ENCODE assay signal across 8 mouse cellular contexts in the genomic region with DNA sequence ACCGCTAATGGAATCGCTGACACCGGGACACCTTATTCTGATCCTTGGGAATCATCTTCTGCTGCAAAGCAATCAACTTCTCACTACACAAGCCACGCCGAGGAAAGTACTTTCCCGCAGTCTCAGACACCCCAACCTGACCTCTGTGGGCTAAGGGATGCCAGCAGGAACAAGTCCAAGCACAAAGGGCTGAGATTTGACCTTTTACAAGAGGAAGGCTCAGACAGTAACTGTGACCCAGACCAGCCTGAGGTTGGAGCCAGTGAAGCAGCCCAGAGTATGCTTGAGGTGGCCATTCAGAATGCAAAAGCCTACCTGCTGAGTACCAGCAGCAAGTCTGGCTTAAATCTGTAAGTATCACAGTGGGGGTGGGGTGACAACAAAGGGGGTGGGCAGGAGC. TPM values are rescaled to one million over a fixed set of nuclear protein-coding genes. Genes with fewer than 3 reads are reported as not detected.
A peak's percentile ranks its signal among the peaks of the same experiment; 100 is the strongest.
DNase-seq lines count a peak whose midpoint lies in the region; ATAC-seq and TF ChIP-seq lines count a peak whose summit lies in the region.

No protein-coding gene starts in this region.

- no peak for TF ChIP-seq EP300 in CH12.LX (IDR thresholded peaks at IDR 0.05; ENCODE audit: low read length)

- H3K4me2 ChIP-seq in CH12.LX (ENCODE audit: insufficient read depth, low read depth, poor library complexity, severe bottlenecking) = peak overlapping the region; percentile 87
- peak overlapping the region; percentile 57 for H3K4me2 ChIP-seq in liver, embryonic 12.5 days

- TF ChIP-seq RAD21 in CH12.LX (IDR thresholded peaks at IDR 0.05; ENCODE audit: low read depth, low read length) = no peak

- in situ Hi-C loops in CH12.LX (cut with MboI; ENCODE audit: low pct_ligation_motif_present, low pct_unique_long_range_greater_than_20kb, low sequenced_read_pairs) = no loop called here

- no peaks in the 10 kb centered on the region for H3K27me3 ChIP-seq in CH12.LX (replicated peaks)
- H3K27me3 ChIP-seq in hindbrain, embryonic 10.5 days (ENCODE audit: insufficient read depth, poor library complexity, severe bottlenecking) = no peaks in the 10 kb centered on the region
- no peaks in the 10 kb centered on the region for H3K27me3 ChIP-seq in liver, embryonic 12.5 days (replicated peaks)

- TF ChIP-seq POLR2A in CH12.LX (IDR thresholded peaks at IDR 0.05; ENCODE audit: low read depth, low read length) = no peak

- H3K4me1 ChIP-seq in CH12.LX (ENCODE audit: control insufficient read depth in 1 of 2, insufficient read depth in 2 of 2) = no peaks in the 10 kb centered on the region
- peaks cover 9% of the 10 kb centered on the region; the same call in 1 of the 2 replicates for H3K4me1 ChIP-seq in hindbrain, embryonic 10.5 days (replicated peaks)
- H3K4me1 ChIP-seq in liver, embryonic 12.5 days = peaks cover 6% of the 10 kb centered on the region; the same call in 1 of the 2 replicates

- 4% methylated on average over 6 of the region's 6 CpGs for WGBS in hindbrain, embryonic 10.5 days
- WGBS in liver, embryonic 12.5 days (ENCODE audit: insufficient replicate concordance) = 7% methylated on average over 6 of the region's 6 CpGs

- no peak overlapping the region for H3K27ac ChIP-seq in CH12.LX (ENCODE audit: insufficient read depth, low read depth)
- no peak overlapping the region for H3K27ac ChIP-seq in hindbrain, embryonic 10.5 days
- H3K27ac ChIP-seq in liver, embryonic 12.5 days = no peak overlapping the region

- no peak overlapping the region for H3K9ac ChIP-seq in CH12.LX (ENCODE audit: insufficient read depth, low read depth)
- no peak overlapping the region for H3K9ac ChIP-seq in liver, embryonic 12.5 days

- TF ChIP-seq CTCF in CH12.LX (conservative IDR thresholded peaks at IDR 0.05 in 1 of 2, IDR thresholded peaks at IDR 0.05 in 1 of 2; ENCODE audit: low read depth in 2 of 2, low read length in 2 of 2) = no peak

- dilution Hi-C loops in CH12.LX (cut with MboI; ENCODE audit: extremely low pct_ligation_motif_present, extremely low pct_unique_long_range_greater_than_20kb, low sequenced_read_pairs) = no loop called here

- no peak for ATAC-seq in liver, embryonic 12.5 days
- ATAC-seq in megakaryocyte-erythroid progenitor cell, adult 5-6 weeks (replicated peaks; ENCODE audit: low FRiP score, low TSS enrichment, poor library complexity, severe bottlenecking) = no peak

- H3K36me3 ChIP-seq in CH12.LX (replicated peaks in 1 of 2; ENCODE audit: control insufficient read depth in 1 of 2, insufficient read depth in 1 of 2, low read length in 1 of 2) = no peaks in the 10 kb centered on the region
- no peaks in the 10 kb centered on the region for H3K36me3 ChIP-seq in hindbrain, embryonic 10.5 days
- no peaks in the 10 kb centered on the region for H3K36me3 ChIP-seq in liver, embryonic 12.5 days

- no peaks in the 10 kb centered on the region for H3K79me2 ChIP-seq in CH12.LX (replicated peaks; ENCODE audit: control insufficient read depth, extremely low read depth, insufficient read depth, poor library complexity, severe bottlenecking)

- DNase-seq in adrenal gland, postnatal 36 days = peak; percentile 7 to 17
- DNase-seq in adrenal gland, adult 18-20 months (ENCODE audit: low spot score in 2 of 2) = no peak
- no peak for DNase-seq in CH12.LX (ENCODE audit: extremely low read depth)
- peak; percentile 3 for DNase-seq in hindbrain, embryonic 10.5 days (ENCODE audit: low spot score)
- no peak for DNase-seq in T-cell, adult 2 months (ENCODE audit: low spot score)
- no peak for DNase-seq in gastrocnemius, adult 8-10 months (ENCODE audit: low spot score in 2 of 2)

- no peak overlapping the region for H3K4me3 ChIP-seq in CH12.LX (replicated peaks in 1 of 3; ENCODE audit: low read depth in 2 of 3, low read length in 2 of 3, poor library complexity in 1 of 3)
- peak overlapping the region; percentile 54 for H3K4me3 ChIP-seq in hindbrain, embryonic 10.5 days
- no peak overlapping the region; the same call in 1 of the 2 replicates for H3K4me3 ChIP-seq in liver, embryonic 12.5 days

- H3K9me3 ChIP-seq in CH12.LX (replicated peaks; ENCODE audit: low read length) = no peaks in the 10 kb centered on the region
- no peaks in the 10 kb centered on the region for H3K9me3 ChIP-seq in hindbrain, embryonic 10.5 days
- no peaks in the 10 kb centered on the region for H3K9me3 ChIP-seq in liver, embryonic 12.5 days (replicated peaks)

TF ChIP-seq in CH12.LX, 34 proteins besides CTCF, POLR2A, EP300 and RAD21:
- TF ChIP-seq CHD1 (IDR thresholded peaks at IDR 0.05; ENCODE audit: low read depth, low read length) (no peak), TBP (conservative IDR thresholded peaks at IDR 0.05; ENCODE audit: low read depth, low read length) (no peak), JUND (conservative IDR thresholded peaks at IDR 0.05; ENCODE audit: low read depth, low read length) (no peak), GABPA (IDR thresholded peaks at IDR 0.05; ENCODE audit: insufficient replicate concordance, low read depth, low read length) (no peak), PAX5 (IDR thresholded peaks at IDR 0.05; ENCODE audit: low read length) (no peak), CHD2 (IDR thresholded peaks at IDR 0.05; ENCODE audit: low read length) (no peak)

RNA-seq across cellular contexts. Expression of a gene that starts 0.6 kb away (rescaled TPM):
- total RNA-seq in adrenal gland, postnatal 36 days (2021) = 1 to 10 TPM in 1 of 2 experiments, under 1 TPM in 1; 0.20 to 1.1 TPM
- under 1 TPM in 1 of 2 experiments, not detected in 1; 0.36 TPM for total RNA-seq in adrenal gland, adult 18-20 months (2021)
- not detected in 2 replicates for total RNA-seq in CH12.LX (2012; rRNA removed)
- total RNA-seq in CH12.LX (2014; rRNA removed) = not detected in 2 replicates
- polyA plus RNA-seq in CH12.LX (2012; ENCODE audit: insufficient read length, low read depth) = not detected in 2 replicates
- 0.19 and 0.98 TPM in 2 replicates for polyA plus RNA-seq in hindbrain, embryonic 10.5 days (2016; fragmentation: Nextera tagmentation; extraction: Ambion mirVana)
- not detected in 2 replicates for polyA plus RNA-seq in liver, embryonic 12.5 days (2016; fragmentation: Nextera tagmentation; extraction: Ambion mirVana)
- total RNA-seq in megakaryocyte-erythroid progenitor cell, adult 5-6 weeks (2014; fragmentation: Nextera tagmentation) = not detected in 2 replicates
- total RNA-seq in megakaryocyte-erythroid progenitor cell, adult 5-6 weeks (2017) = not detected in 2 replicates
- total RNA-seq in gastrocnemius, adult 8-10 months (2022) = not detected

RNA-seq across cellular contexts. Expression of a gene that starts 45.6 kb away (rescaled TPM):
- total RNA-seq in adrenal gland, postnatal 36 days (2021) = 10 to 100 TPM; 14.6 to 15.5 TPM
- total RNA-seq in adrenal gland, adult 18-20 months (2021) = 10 to 100 TPM; 13.3 to 13.7 TPM
- total RNA-seq in CH12.LX (2012; rRNA removed) (12.2 and 14.6 TPM in 2 replicates), CH12.LX (2014; rRNA removed) (21.7 and 23.5 TPM in 2 replicates)
- 12.1 and 14.3 TPM in 2 replicates for polyA plus RNA-seq in CH12.LX (2012; ENCODE audit: insufficient read length, low read depth)
- polyA plus RNA-seq in hindbrain, embryonic 10.5 days (2016; fragmentation: Nextera tagmentation; extraction: Ambion mirVana) = 19.4 and 21.4 TPM in 2 replicates
- 9.6 and 10.4 TPM in 2 replicates for polyA plus RNA-seq in liver, embryonic 12.5 days (2016; fragmentation: Nextera tagmentation; extraction: Ambion mirVana)
- 43.0 and 45.3 TPM in 2 replicates for total RNA-seq in megakaryocyte-erythroid progenitor cell, adult 5-6 weeks (2014; fragmentation: Nextera tagmentation)
- total RNA-seq in megakaryocyte-erythroid progenitor cell, adult 5-6 weeks (2017) = 28.9 and 43.7 TPM in 2 replicates
- 1 to 10 TPM; 7.8 to 8.6 (median 8.1) TPM for total RNA-seq in gastrocnemius, adult 8-10 months (2022)

RNA-seq across cellular contexts. Expression of a gene that starts 48.0 kb away (rescaled TPM):
- total RNA-seq in adrenal gland, postnatal 36 days (2021) = not detected
- under 1 TPM in 1 of 2 experiments, not detected in 1; 0.40 TPM for total RNA-seq in adrenal gland, adult 18-20 months (2021)
- total RNA-seq in CH12.LX (2012; rRNA removed) = not detected in 2 replicates
- not detected in 2 replicates for total RNA-seq in CH12.LX (2014; rRNA removed)
- polyA plus RNA-seq in CH12.LX (2012; ENCODE audit: insufficient read length, low read depth) = not detected in 2 replicates
- not detected in 2 replicates for polyA plus RNA-seq in hindbrain, embryonic 10.5 days (2016; fragmentation: Nextera tagmentation; extraction: Ambion mirVana)
- not detected in 2 replicates for polyA plus RNA-seq in liver, embryonic 12.5 days (2016; fragmentation: Nextera tagmentation; extraction: Ambion mirVana)
- total RNA-seq in megakaryocyte-erythroid progenitor cell, adult 5-6 weeks (2014; fragmentation: Nextera tagmentation) = not detected in 2 replicates
- not detected in 2 replicates for total RNA-seq in megakaryocyte-erythroid progenitor cell, adult 5-6 weeks (2017)
- total RNA-seq in gastrocnemius, adult 8-10 months (2022) = not detected

Comparison
In these comparisons a context has a peak if more than half of its experiments do, and no peak if none do; other contexts are left out.
1. DNase-seq: peak in adrenal gland, postnatal 36 days (2 of 2) and hindbrain, embryonic 10.5 days (single experiment); none in adrenal gland, adult 18-20 months (0 of 2), CH12.LX (single experiment), T-cell, adult 2 months (single experiment) and gastrocnemius, adult 8-10 months (0 of 2).